Mouse (Mus musculus) liver, adult 2 months (tissue): Measurements from ENCODE around the gene Pbx3.

Experiments
- CTCF ChIP-seq: fragments of 200-500 bp; IDR thresholded peaks from 2 replicates; pipeline ENCODE4 v1.5.1; 2011; ENCODE audit warnings: low read depth, low read length, control low read depth
- POLR2A ChIP-seq: fragments of 200-500 bp; IDR thresholded peaks from 2 replicates; pipeline ENCODE4 v1.6.1; 2011; ENCODE audit warnings: low read length, control low read depth; ENCODE audit not compliant: insufficient read depth; ENCODE audit errors: extremely low read depth

DNA sequence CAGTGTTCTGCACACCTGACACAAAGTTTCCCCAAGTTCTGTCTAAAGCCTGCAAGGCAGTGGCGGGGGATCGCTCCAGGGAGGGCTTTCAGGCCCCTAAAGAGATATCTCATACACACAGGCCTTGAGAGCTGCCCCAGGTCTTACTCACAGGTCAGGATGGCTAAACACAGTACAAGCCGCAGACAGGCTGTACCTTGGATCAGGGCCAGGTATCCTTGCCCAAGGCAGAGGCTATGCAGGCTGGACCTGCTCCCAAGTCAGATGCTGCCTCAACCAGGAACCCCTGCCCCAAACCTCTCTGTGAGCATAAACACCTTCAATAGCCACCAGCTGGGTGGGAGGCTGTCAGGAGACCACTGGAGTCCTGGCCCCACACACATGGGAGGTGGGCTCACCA lies 215.2 kb downstream of the Pbx3 start:
- no peak for TF ChIP-seq CTCF
- no peak for TF ChIP-seq POLR2A
